Mouse (Mus musculus): ENCODE measurements at regions not wholly inside any gene's neighbourhood (a gene's known extent, or its start where the extent isn't known, plus 50 kb on each side); places are given as distances from the start of the nearest gene placed in this dataset.

- H3K4me1 ChIP-seq (replicated peaks; ENCODE audit: control insufficient read depth in 2 of 2, insufficient read depth in 2 of 2, low read length in 1 of 2), result no peaks in the 10 kb centered on the region
- no peaks in the 10 kb centered on the region for H3K9me3 ChIP-seq (ENCODE audit: control insufficient read depth, low read length)
- H3K9ac ChIP-seq (replicated peaks), result no peak overlapping the region
- no peak overlapping the region for H3K4me2 ChIP-seq (ENCODE audit: low read depth)
- TF ChIP-seq CTCF (IDR thresholded peaks at IDR 0.05; ENCODE audit: low read depth) (no peak), EP300 (IDR thresholded peaks at IDR 0.05; ENCODE audit: low read depth) (no peak)
- no peaks in the 10 kb centered on the region for H3K36me3 ChIP-seq (replicated peaks; ENCODE audit: control insufficient read depth, insufficient read depth, low read depth)
- H3K27me3 ChIP-seq (ENCODE audit: control insufficient read depth, insufficient read depth, low read length), result no peaks in the 10 kb centered on the region
- ATAC-seq (ENCODE audit: insufficient read depth) (no peak), DNase-seq (ENCODE audit: low read depth in 3 of 3, low spot score in 3 of 3) (no peak)
- H3K4me3 ChIP-seq (ENCODE audit: insufficient read depth in 1 of 2, low read depth in 2 of 2, low read length in 2 of 2), result no peak overlapping the region
- WGBS (ENCODE audit: insufficient replicate concordance), result 44% methylated on average over 4 of the region's 4 CpGs
- no peak overlapping the region for H3K27ac ChIP-seq
Measured at GRCm38 (mm10) chr16:84581166-84581565, 66.2 kb downstream of the A730009L09Rik start.

- peak in 1 of 3 experiments; percentile 29 for DNase-seq (ENCODE audit: low read depth in 3 of 3, low spot score in 3 of 3)
- no peak overlapping the region for H3K27ac ChIP-seq
Measured at GRCm38 (mm10) chr16:84583323-84583722, 68.4 kb downstream of the A730009L09Rik start.

GRCm38 (mm10) chr16:84583773-84584229 is 68.9 kb downstream of the A730009L09Rik start:
- H3K4me1 ChIP-seq (replicated peaks; ENCODE audit: control insufficient read depth in 2 of 2, insufficient read depth in 2 of 2, low read length in 1 of 2), result no peaks in the 10 kb centered on the region
- H3K27ac ChIP-seq, result no peak overlapping the region
- H3K36me3 ChIP-seq (replicated peaks; ENCODE audit: control insufficient read depth, insufficient read depth, low read depth), result no peaks in the 10 kb centered on the region
- no peak overlapping the region for H3K4me2 ChIP-seq (ENCODE audit: low read depth)
- no peaks in the 10 kb centered on the region for H3K9me3 ChIP-seq (ENCODE audit: control insufficient read depth, low read length)
- H3K27me3 ChIP-seq (ENCODE audit: control insufficient read depth, insufficient read depth, low read length), result no peaks in the 10 kb centered on the region
- H3K4me3 ChIP-seq (ENCODE audit: insufficient read depth in 1 of 2, low read depth in 2 of 2, low read length in 2 of 2), result no peak overlapping the region
- 51% methylated on average over 19 of the region's 19 CpGs for WGBS (ENCODE audit: insufficient replicate concordance)
- TF ChIP-seq CTCF (IDR thresholded peaks at IDR 0.05; ENCODE audit: low read depth), result no peak
- TF ChIP-seq EP300 (IDR thresholded peaks at IDR 0.05; ENCODE audit: low read depth), result no peak
- no peak for ATAC-seq (ENCODE audit: insufficient read depth)
- no peak overlapping the region for H3K9ac ChIP-seq (replicated peaks)
- DNase-seq (ENCODE audit: low read depth in 3 of 3, low spot score in 3 of 3), result peak in 1 of 3 experiments; percentile 1

More at GRCm38 (mm10) chr16:84583323-84583722, 68.4 kb downstream of the A730009L09Rik start:
- Histone ChIP-seq H3K4me2 (ENCODE audit: low read depth) (no peak overlapping the region), H3K9me3 (ENCODE audit: control insufficient read depth, low read length) (no peaks in the 10 kb centered on the region), H3K36me3 (replicated peaks; ENCODE audit: control insufficient read depth, insufficient read depth, low read depth) (no peaks in the 10 kb centered on the region), H3K4me3 (ENCODE audit: insufficient read depth in 1 of 2, low read depth in 2 of 2, low read length in 2 of 2) (no peak overlapping the region), H3K9ac (replicated peaks) (no peak overlapping the region), H3K4me1 (replicated peaks; ENCODE audit: control insufficient read depth in 2 of 2, insufficient read depth in 2 of 2, low read length in 1 of 2) (no peaks in the 10 kb centered on the region), H3K27me3 (ENCODE audit: control insufficient read depth, insufficient read depth, low read length) (no peaks in the 10 kb centered on the region)
- WGBS (ENCODE audit: insufficient replicate concordance), result 21% methylated on average over 7 of the region's 7 CpGs
- no peak for ATAC-seq (ENCODE audit: insufficient read depth)
- no peak for TF ChIP-seq EP300 (IDR thresholded peaks at IDR 0.05; ENCODE audit: low read depth)

DNA sequence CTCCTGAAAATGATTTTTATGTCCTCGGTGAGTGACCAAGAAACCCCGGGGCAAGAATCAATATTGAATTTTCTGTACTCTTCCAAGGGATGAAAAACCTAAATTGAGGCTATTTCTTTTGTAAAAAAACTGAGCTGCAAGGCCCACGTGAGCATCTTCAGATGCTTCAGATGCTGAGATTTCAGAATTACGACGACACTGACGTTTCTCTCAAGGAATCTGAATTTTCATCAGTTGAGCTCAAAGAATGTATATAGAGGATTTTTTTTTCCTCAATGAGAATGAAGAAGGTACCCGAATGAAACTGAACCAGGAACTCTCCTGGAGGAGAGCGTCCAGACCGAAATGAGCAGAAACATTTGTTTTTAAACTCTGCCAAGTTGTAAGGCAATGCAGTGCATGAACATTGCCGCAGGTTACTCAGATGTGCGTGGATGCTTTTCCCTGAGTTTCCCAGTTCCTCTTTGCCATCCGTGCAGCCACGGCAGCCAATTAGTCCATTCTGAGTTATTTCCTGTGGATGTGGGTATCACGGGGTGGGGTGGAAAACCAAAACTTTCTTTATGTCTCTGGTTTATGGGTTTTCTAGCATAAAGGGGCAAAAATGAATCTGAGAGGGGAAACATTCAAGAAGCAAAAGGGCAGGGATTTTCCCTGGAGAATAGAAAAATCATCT is 69.9 kb downstream of the A730009L09Rik start:
- TF ChIP-seq EP300 (IDR thresholded peaks at IDR 0.05; ENCODE audit: low read depth) (no peak), CTCF (IDR thresholded peaks at IDR 0.05; ENCODE audit: low read depth) (no peak)
- no peak overlapping the region for H3K9ac ChIP-seq (replicated peaks)
- no peaks in the 10 kb centered on the region for H3K4me1 ChIP-seq (replicated peaks; ENCODE audit: control insufficient read depth in 2 of 2, insufficient read depth in 2 of 2, low read length in 1 of 2)
- no peak overlapping the region for H3K4me2 ChIP-seq (ENCODE audit: low read depth)
- 50% methylated on average over 14 of the region's 14 CpGs for WGBS (ENCODE audit: insufficient replicate concordance)
- H3K27ac ChIP-seq, result no peak overlapping the region
- H3K9me3 ChIP-seq (ENCODE audit: control insufficient read depth, low read length), result no peaks in the 10 kb centered on the region
- no peak overlapping the region for H3K4me3 ChIP-seq (ENCODE audit: insufficient read depth in 1 of 2, low read depth in 2 of 2, low read length in 2 of 2)
- H3K27me3 ChIP-seq (ENCODE audit: control insufficient read depth, insufficient read depth, low read length), result no peaks in the 10 kb centered on the region
- H3K36me3 ChIP-seq (replicated peaks; ENCODE audit: control insufficient read depth, insufficient read depth, low read depth), result no peaks in the 10 kb centered on the region
- no peak for DNase-seq (ENCODE audit: low read depth in 3 of 3, low spot score in 3 of 3)
- no peak for ATAC-seq (ENCODE audit: insufficient read depth)

- Histone ChIP-seq H3K4me1 (replicated peaks; ENCODE audit: control insufficient read depth in 2 of 2, insufficient read depth in 2 of 2, low read length in 1 of 2) (no peaks in the 10 kb centered on the region), H3K9ac (replicated peaks) (no peak overlapping the region), H3K4me3 (ENCODE audit: insufficient read depth in 1 of 2, low read depth in 2 of 2, low read length in 2 of 2) (no peak overlapping the region), H3K4me2 (ENCODE audit: low read depth) (no peak overlapping the region), H3K27me3 (ENCODE audit: control insufficient read depth, insufficient read depth, low read length) (no peaks in the 10 kb centered on the region), H3K27ac (no peak overlapping the region), H3K36me3 (replicated peaks; ENCODE audit: control insufficient read depth, insufficient read depth, low read depth) (no peaks in the 10 kb centered on the region), H3K9me3 (ENCODE audit: control insufficient read depth, low read length) (no peaks in the 10 kb centered on the region)
- DNase-seq (ENCODE audit: low read depth in 3 of 3, low spot score in 3 of 3), result no peak
- WGBS (ENCODE audit: insufficient replicate concordance), result 31% methylated on average over 2 of the region's 2 CpGs
- no peak for ATAC-seq (ENCODE audit: insufficient read depth)
- no peak for TF ChIP-seq CTCF (IDR thresholded peaks at IDR 0.05; ENCODE audit: low read depth)
- no peak for TF ChIP-seq EP300 (IDR thresholded peaks at IDR 0.05; ENCODE audit: low read depth)
Measured at GRCm38 (mm10) chr16:84592978-84593377, 78.1 kb downstream of the A730009L09Rik start.

All from liver, embryonic 14.5 days (tissue).